Mouse (Mus musculus) urinary bladder, adult 2 months (tissue): ENCODE measurements around the gene Gm21739. TPM values are rescaled to one million over a fixed set of nuclear protein-coding genes. Genes with fewer than 3 reads are reported as not detected.
"Not testable (repeated sequence)": the region's sequence is repeated elsewhere in the genome, so short reads cannot be mapped to it uniquely, and the experiment has no call there.

Experiments
- DNase-seq: peaks from one replicate; pipeline ENCODE4 v3.0.0; 2022; ENCODE audit warnings: low spot score
- polyA plus RNA-seq: library from polyadenylated mRNA; depleted of rRNA; stranded (reverse); fragments of >200 nt; gene quantifications from 2 replicates; pipeline ENCODE4 v1.2.3, GENCODE M21; 2012; rRNA removed

Gene Gm21739
- not detected in 2 replicates for polyA plus RNA-seq

DNA sequence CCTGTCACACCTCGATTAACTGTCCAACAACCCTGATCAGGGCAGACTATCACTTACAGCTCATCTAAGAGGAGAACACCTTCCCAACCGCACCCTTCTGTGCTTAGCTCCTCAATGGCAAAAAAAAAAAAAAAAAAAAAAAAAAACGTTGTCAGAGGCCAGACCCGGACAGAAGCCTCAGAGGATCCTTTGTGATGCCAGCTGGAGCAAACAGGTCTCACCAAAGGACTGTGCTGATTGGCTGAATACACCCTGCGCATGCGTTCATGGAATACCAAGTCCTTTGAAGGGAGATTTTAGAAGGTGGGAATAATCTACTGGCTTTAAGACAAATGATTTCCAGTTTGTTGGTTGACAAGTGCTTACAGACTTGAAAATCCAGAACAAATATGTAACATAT is at the start of gene Gm21739:
Gene Gm21739 (minus strand): TSS at position 101 of the 400 bp plus-strand sequence.
- not testable (repeated sequence) for DNase-seq
